Mouse (Mus musculus) liver, adult 2 months (tissue): ENCODE data around the gene Hsd17b1. TPM values are rescaled to one million over a fixed set of nuclear protein-coding genes. Genes with fewer than 3 reads are reported as not detected.

Experiments used
- DNase-seq: peaks from one replicate; pipeline ENCODE4 v3.0.0-alpha.2; 2011; ENCODE audit warnings: low read depth, low spot score; ENCODE audit errors: extremely low read depth
- H3K27ac ChIP-seq: fragments of 200-500 bp; replicated peaks from 2 replicates; pipeline ENCODE4 v1.5.1; 2012; ENCODE audit warnings: low read depth, mild to moderate bottlenecking, control low read depth, inconsistent platforms, low read length; ENCODE audit not compliant: insufficient read depth
- H3K27me3 ChIP-seq: fragments of 200-500 bp; 2 replicates; pipeline ENCODE4 v1.6.1; 2012; ENCODE audit warnings: mild to moderate bottlenecking, moderate library complexity, low read length, inconsistent platforms; ENCODE audit not compliant: control insufficient read depth, insufficient read depth
- H3K36me3 ChIP-seq: fragments of 200-500 bp; 2 replicates; pipeline ENCODE4 v1.6.1; 2012; ENCODE audit warnings: low read length, inconsistent platforms; ENCODE audit not compliant: control insufficient read depth, insufficient read depth
- H3K4me1 ChIP-seq: fragments of 200-500 bp; 2 replicates; pipeline ENCODE4 v1.6.1; 2011; ENCODE audit warnings: low read length; ENCODE audit not compliant: control insufficient read depth, insufficient read depth
- H3K4me3 ChIP-seq: fragments of 200-500 bp; 2 replicates; pipeline ENCODE4 v1.5.1; 2011; ENCODE audit warnings: low read depth, mild to moderate bottlenecking, control low read depth, low read length, moderate library complexity; ENCODE audit not compliant: insufficient read depth
- H3K79me2 ChIP-seq: fragments of 200-500 bp; 2 replicates; pipeline ENCODE4 v1.6.1; 2012; ENCODE audit warnings: inconsistent platforms, mild to moderate bottlenecking, low read length, moderate library complexity; ENCODE audit not compliant: control insufficient read depth, insufficient read depth
- H3K9ac ChIP-seq: fragments of 200-500 bp; 2 replicates; pipeline ENCODE4 v1.6.1; 2012; ENCODE audit warnings: low read depth, mild to moderate bottlenecking, control low read depth, inconsistent platforms, low read length
- CTCF ChIP-seq: fragments of 200-500 bp; IDR thresholded peaks from 2 replicates; pipeline ENCODE4 v1.5.1; 2011; ENCODE audit warnings: low read depth, low read length, control low read depth
- POLR2A ChIP-seq: fragments of 200-500 bp; IDR thresholded peaks from 2 replicates; pipeline ENCODE4 v1.6.1; 2011; ENCODE audit warnings: low read length, control low read depth; ENCODE audit not compliant: insufficient read depth; ENCODE audit errors: extremely low read depth
- WGBS: fragments of 180-500 bp; shearing (Covaris S2); methylation state at CpG from one replicate; pipeline ENCODE4 v1.1.7; 2018; 5-methylcytosine and 5-hydroxymethylcytosine counted together
- polyA plus RNA-seq: library from polyadenylated mRNA; depleted of rRNA; stranded (reverse); fragments of >200 nt; gene quantifications from 2 replicates; pipeline ENCODE4 v1.2.3, GENCODE M21; 2012
- total RNA-seq: library from RNA; depleted of rRNA; stranded (reverse); fragments of >200 nt; gene quantifications from 2 replicates; pipeline ENCODE4 v1.2.3, GENCODE M21; 2014

Gene Hsd17b1
- total and polyA plus RNA-seq, 2 experiments, result 0.37 TPM

DNA sequence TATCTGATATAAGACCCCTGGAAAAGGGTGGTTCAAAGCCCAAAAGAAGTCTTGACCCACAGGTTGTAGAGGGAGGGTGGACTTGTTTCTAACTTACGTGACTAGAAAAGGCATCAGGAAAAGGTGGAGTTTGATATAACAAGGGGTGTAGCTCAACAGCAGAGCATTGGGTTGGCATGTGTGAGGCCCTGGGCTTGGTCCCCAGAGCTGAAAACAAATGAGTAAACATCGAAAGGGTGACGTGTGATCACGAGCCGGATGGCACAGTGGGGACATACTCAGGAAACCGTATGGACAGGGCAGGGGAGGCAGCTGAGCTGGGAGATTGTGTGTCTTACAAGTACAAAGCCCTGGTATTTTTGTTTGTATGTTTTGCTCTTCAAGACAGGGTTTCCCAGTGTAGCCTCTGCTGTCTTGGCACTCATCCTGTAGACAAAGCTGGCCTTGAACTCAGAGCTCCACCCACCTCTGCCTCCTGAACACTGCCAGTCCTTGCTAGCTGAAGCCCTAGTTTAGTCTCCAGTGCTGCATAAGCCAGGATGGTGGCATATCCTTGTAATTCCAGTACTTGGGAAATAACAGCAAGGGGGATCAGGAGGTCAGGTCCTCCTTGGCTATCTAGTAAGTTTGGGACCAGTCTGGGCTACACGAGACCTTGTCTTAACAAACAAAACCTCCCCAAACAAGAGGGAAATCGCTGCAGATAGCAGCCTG lies 43.4 kb upstream of the Hsd17b1 start:
- H3K79me2 ChIP-seq, result no peaks in the 10 kb centered on the region
- peaks cover 40% of the 10 kb centered on the region for H3K36me3 ChIP-seq
- H3K27me3 ChIP-seq, result no peaks in the 10 kb centered on the region
- peaks cover 1% of the 10 kb centered on the region; the same call in 1 of the 2 replicates for H3K4me1 ChIP-seq
- no peak overlapping the region for H3K9ac ChIP-seq
- no peak overlapping the region for H3K27ac ChIP-seq
- 58% methylated on average over 8 of the region's 8 CpGs for WGBS
- DNase-seq, result peak; percentile 73
- H3K4me3 ChIP-seq, result no peak overlapping the region
- no peak for TF ChIP-seq POLR2A
- TF ChIP-seq CTCF, result no peak

- Histone ChIP-seq H3K36me3 (peaks cover 39% of the 10 kb centered on the region), H3K27me3 (no peaks in the 10 kb centered on the region), H3K27ac (no peak overlapping the region), H3K4me1 (peaks cover 1% of the 10 kb centered on the region; the same call in 1 of the 2 replicates), H3K79me2 (no peaks in the 10 kb centered on the region), H3K4me3 (no peak overlapping the region), H3K9ac (no peak overlapping the region)
- 92% methylated on average over 4 of the region's 4 CpGs for WGBS
- TF ChIP-seq POLR2A (no peak), CTCF (no peak)
- no peak for DNase-seq
Measured at GRCm38 (mm10) chr11:101035328-101035695, 42.9 kb upstream of the Hsd17b1 start.

- Histone ChIP-seq H3K79me2 (no peaks in the 10 kb centered on the region), H3K9ac (no peak overlapping the region), H3K4me3 (no peak overlapping the region), H3K36me3 (peaks cover 47% of the 10 kb centered on the region), H3K27me3 (no peaks in the 10 kb centered on the region), H3K27ac (no peak overlapping the region), H3K4me1 (peaks cover 1% of the 10 kb centered on the region; the same call in 1 of the 2 replicates)
- WGBS, result 88% methylated on average over 10 of the region's 10 CpGs
- no peak for DNase-seq
- no peak for TF ChIP-seq POLR2A
- no peak for TF ChIP-seq CTCF
Measured at GRCm38 (mm10) chr11:101037795-101038194, 40.4 kb upstream of the Hsd17b1 start.

GRCm38 (mm10) chr11:101045826-101046225 lies 32.4 kb upstream of the Hsd17b1 start:
- Histone ChIP-seq H3K36me3 (peaks cover 34% of the 10 kb centered on the region), H3K79me2 (no peaks in the 10 kb centered on the region), H3K4me1 (no peaks in the 10 kb centered on the region), H3K9ac (no peak overlapping the region), H3K27me3 (no peaks in the 10 kb centered on the region), H3K4me3 (no peak overlapping the region), H3K27ac (no peak overlapping the region)
- no peak for TF ChIP-seq CTCF
- TF ChIP-seq POLR2A, result no peak
- DNase-seq, result no peak
- 86% methylated on average over 4 of the region's 4 CpGs for WGBS

GRCm38 (mm10) chr11:101046440-101046839 lies 31.8 kb upstream of the Hsd17b1 start:
- Histone ChIP-seq H3K27ac (peak overlapping the region; percentile 38; the same call in 1 of the 2 replicates), H3K79me2 (no peaks in the 10 kb centered on the region), H3K27me3 (no peaks in the 10 kb centered on the region), H3K36me3 (peaks cover 31% of the 10 kb centered on the region), H3K9ac (no peak overlapping the region), H3K4me3 (no peak overlapping the region), H3K4me1 (peaks cover 4% of the 10 kb centered on the region; the same call in 1 of the 2 replicates)
- no peak for DNase-seq
- WGBS, result 76% methylated on average over 9 of the region's 9 CpGs
- TF ChIP-seq CTCF (no peak), POLR2A (no peak)

GRCm38 (mm10) chr11:101047502-101047901 lies 30.7 kb upstream of the Hsd17b1 start:
- Histone ChIP-seq H3K4me3 (no peak overlapping the region), H3K79me2 (no peaks in the 10 kb centered on the region), H3K27ac (no peak overlapping the region), H3K36me3 (peaks cover 25% of the 10 kb centered on the region), H3K4me1 (peaks cover 4% of the 10 kb centered on the region; the same call in 1 of the 2 replicates), H3K27me3 (no peaks in the 10 kb centered on the region), H3K9ac (no peak overlapping the region)
- TF ChIP-seq CTCF (no peak), POLR2A (no peak)
- WGBS, result 81% methylated on average over 3 of the region's 3 CpGs
- DNase-seq, result no peak
